Mouse (Mus musculus) ES-Bruce4 (cell line): ENCODE measurements at regions not wholly inside any gene's neighbourhood (a gene's known extent, or its start where the extent isn't known, plus 50 kb on each side); places are given as distances from the start of the nearest gene placed in this dataset.

ENCODE experiments used
- CTCF ChIP-seq: IDR thresholded peaks from one replicate; pipeline ENCODE4 v1.8.1; 2011; ENCODE audit warnings: low read depth, low read length
- EP300 ChIP-seq: IDR thresholded peaks from 2 replicates; pipeline ENCODE4 v1.6.1; 2011; ENCODE audit warnings: low read depth, low read length; ENCODE audit not compliant: insufficient read depth
- POLR2A ChIP-seq: IDR thresholded peaks from one replicate; pipeline ENCODE4 v1.8.1; 2011; ENCODE audit warnings: low read length; ENCODE audit not compliant: insufficient read depth

DNA sequence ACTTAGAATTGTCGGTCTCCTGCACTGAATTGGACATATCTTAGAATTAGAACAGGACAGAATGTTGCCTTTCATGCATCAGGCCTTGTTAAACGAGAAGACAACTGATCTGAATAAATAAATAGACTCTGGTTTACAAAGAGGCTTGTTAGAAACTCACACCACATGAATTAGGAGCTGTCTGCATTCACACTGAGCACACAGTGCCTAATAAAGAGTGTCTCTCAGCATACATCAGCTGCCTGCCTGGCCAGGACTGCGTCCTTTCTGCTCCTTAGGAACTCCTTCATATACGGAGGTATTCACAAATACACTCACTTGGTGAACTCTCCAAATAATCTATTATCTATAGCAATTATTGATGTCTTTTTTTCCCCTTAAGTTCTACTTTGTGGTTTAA is 96.9 kb upstream of the Sgk1 start:
- TF ChIP-seq CTCF, result no peak
- TF ChIP-seq POLR2A, result no peak
- TF ChIP-seq EP300, result no peak
